Mouse (Mus musculus) forebrain, embryonic 14.5 days (tissue): ENCODE results near the gene Olfr955. TPM values are rescaled to one million over a fixed set of nuclear protein-coding genes. Genes with fewer than 3 reads are reported as not detected.

Experiments
- polyA plus RNA-seq: library from polyadenylated mRNA; unstranded; fragments of >200 nt; fragmentation: Nextera tagmentation; extraction: Ambion mirVana; gene quantifications from 2 replicates; pipeline ENCODE4 v1.2.1, GENCODE M21; 2014

Gene Olfr955
- polyA plus RNA-seq, 1 experiment from 2014 or later: not detected

Other genes starting within 250 kb of the Olfr955 start
- not detected in 2 replicates for gene Olfr1537, start 221.9 kb downstream of the Olfr955 start, polyA plus RNA-seq
- not detected in 2 replicates for gene Olfr945, start 195.1 kb downstream of the Olfr955 start, polyA plus RNA-seq
- gene Olfr948, start 145.9 kb downstream of the Olfr955 start, polyA plus RNA-seq: not detected in 2 replicates
- gene Olfr951, start 84.5 kb downstream of the Olfr955 start, polyA plus RNA-seq: not detected in 2 replicates
- gene Olfr952, start 44.8 kb downstream of the Olfr955 start, polyA plus RNA-seq: not detected in 2 replicates
- not detected in 2 replicates for gene Olfr954, start 15.2 kb downstream of the Olfr955 start, polyA plus RNA-seq
- gene Olfr44, start 22.1 kb upstream of the Olfr955 start, polyA plus RNA-seq: not detected in 2 replicates
- not detected in 2 replicates for gene Olfr957, start 43.9 kb upstream of the Olfr955 start, polyA plus RNA-seq
- gene Olfr958, start 82.1 kb upstream of the Olfr955 start, polyA plus RNA-seq: not detected in 2 replicates
- not detected in 2 replicates for gene Olfr959, start 103.6 kb upstream of the Olfr955 start, polyA plus RNA-seq
- gene AW551984, start 132.5 kb upstream of the Olfr955 start, polyA plus RNA-seq: 51.5 and 68.6 TPM in 2 replicates
- gene Olfr148, start 138.7 kb upstream of the Olfr955 start, polyA plus RNA-seq: not detected in 2 replicates
- gene Olfr960, start 149.4 kb upstream of the Olfr955 start, polyA plus RNA-seq: not detected in 2 replicates
- not detected in 2 replicates for gene Olfr961, start 173.1 kb upstream of the Olfr955 start, polyA plus RNA-seq
- gene Olfr963, start 195.3 kb upstream of the Olfr955 start, polyA plus RNA-seq: not detected in 2 replicates
- gene Olfr149, start 235.2 kb upstream of the Olfr955 start, polyA plus RNA-seq: not detected in 2 replicates
- gene Olfr965, start 239.4 kb upstream of the Olfr955 start, polyA plus RNA-seq: not detected in 2 replicates